Mouse (Mus musculus): ENCODE data around the gene 6030468B19Rik. TPM values are rescaled to one million over a fixed set of nuclear protein-coding genes. Genes with fewer than 3 reads are reported as not detected.
A peak's percentile ranks its signal among the peaks of the same experiment; 100 is the strongest.

Gene 6030468B19Rik
- polyA plus RNA-seq, 1 experiment from 2014 or later, result not detected

GRCm38 (mm10) chr11:117848985-117849671 is 51.7 kb downstream of the 6030468B19Rik start, which contains the start of gene Birc5:
TSS of gene Birc5 (plus strand) at chr11:117849251.
- WGBS, result 0% methylated on average over 49 of the region's 51 CpGs
- Histone ChIP-seq H3K9me3 (ENCODE audit: control insufficient read depth, low read length) (no peaks in the 10 kb centered on the region), H3K36me3 (ENCODE audit: control insufficient read depth, insufficient read depth) (no peaks in the 10 kb centered on the region), H3K9ac (replicated peaks; ENCODE audit: low read depth, low read length) (peak within 1 kb of the TSS; percentile 96), H3K4me1 (replicated peaks; ENCODE audit: control insufficient read depth, insufficient read depth, low read length) (peaks cover 22% of the 10 kb centered on the region), H3K27ac (ENCODE audit: low read length) (peak within 1 kb of the TSS; percentile 99), H3K4me2 (ENCODE audit: low read length) (peak within 1 kb of the TSS; percentile 79), H3K4me3 (replicated peaks; ENCODE audit: low read length) (peak within 1 kb of the TSS; percentile 80), H3K27me3 (replicated peaks; ENCODE audit: control insufficient read depth, insufficient read depth, low read length) (no peaks in the 10 kb centered on the region)
- peak; percentile 95 for ATAC-seq

- H3K4me2 ChIP-seq (ENCODE audit: low read length), result no peak overlapping the region
- H3K9ac ChIP-seq (replicated peaks; ENCODE audit: low read depth, low read length), result no peak overlapping the region
- H3K4me3 ChIP-seq (replicated peaks; ENCODE audit: low read length), result no peak overlapping the region
- H3K4me1 ChIP-seq (replicated peaks; ENCODE audit: control insufficient read depth, insufficient read depth, low read length), result peaks cover 21% of the 10 kb centered on the region
- H3K27me3 ChIP-seq (replicated peaks; ENCODE audit: control insufficient read depth, insufficient read depth, low read length), result no peaks in the 10 kb centered on the region
- 95% methylated on average over 3 of the region's 3 CpGs for WGBS
- no peaks in the 10 kb centered on the region for H3K36me3 ChIP-seq (ENCODE audit: control insufficient read depth, insufficient read depth)
- H3K27ac ChIP-seq (ENCODE audit: low read length), result no peak overlapping the region
- H3K9me3 ChIP-seq (ENCODE audit: control insufficient read depth, low read length), result no peaks in the 10 kb centered on the region
- no peak for ATAC-seq
These were observed 55.4 kb downstream of the 6030468B19Rik start for GRCm38 (mm10) chr11:117852875-117853274.

DNA sequence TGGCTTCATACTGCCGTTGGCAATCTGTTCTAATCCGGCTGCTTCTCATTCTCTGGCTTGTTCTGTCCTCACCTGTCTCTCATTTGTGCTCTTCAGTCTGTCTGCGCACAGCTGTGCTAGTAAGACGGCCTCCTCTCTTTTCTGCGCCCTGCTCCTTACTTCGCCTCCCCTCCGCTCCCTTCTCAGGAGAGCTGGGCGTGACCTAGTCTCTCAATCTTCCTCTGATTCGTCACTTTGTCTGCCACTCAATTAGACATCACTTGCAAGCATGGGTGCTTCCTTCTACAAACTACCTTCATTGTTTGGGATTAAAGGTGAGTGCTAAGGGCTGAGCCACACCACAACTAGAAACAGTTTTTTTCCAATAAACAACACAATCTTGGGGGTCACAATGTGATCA is 56.8 kb downstream of the 6030468B19Rik start:
- no peak overlapping the region for H3K4me3 ChIP-seq (replicated peaks; ENCODE audit: low read length)
- H3K9ac ChIP-seq (replicated peaks; ENCODE audit: low read depth, low read length), result no peak overlapping the region
- WGBS, result 90% methylated on average over 9 of the region's 9 CpGs
- no peaks in the 10 kb centered on the region for H3K9me3 ChIP-seq (ENCODE audit: control insufficient read depth, low read length)
- no peak overlapping the region for H3K4me2 ChIP-seq (ENCODE audit: low read length)
- H3K27ac ChIP-seq (ENCODE audit: low read length), result no peak overlapping the region
- no peak for ATAC-seq
- no peaks in the 10 kb centered on the region for H3K36me3 ChIP-seq (ENCODE audit: control insufficient read depth, insufficient read depth)
- H3K4me1 ChIP-seq (replicated peaks; ENCODE audit: control insufficient read depth, insufficient read depth, low read length), result peaks cover 14% of the 10 kb centered on the region
- no peaks in the 10 kb centered on the region for H3K27me3 ChIP-seq (replicated peaks; ENCODE audit: control insufficient read depth, insufficient read depth, low read length)

DNA sequence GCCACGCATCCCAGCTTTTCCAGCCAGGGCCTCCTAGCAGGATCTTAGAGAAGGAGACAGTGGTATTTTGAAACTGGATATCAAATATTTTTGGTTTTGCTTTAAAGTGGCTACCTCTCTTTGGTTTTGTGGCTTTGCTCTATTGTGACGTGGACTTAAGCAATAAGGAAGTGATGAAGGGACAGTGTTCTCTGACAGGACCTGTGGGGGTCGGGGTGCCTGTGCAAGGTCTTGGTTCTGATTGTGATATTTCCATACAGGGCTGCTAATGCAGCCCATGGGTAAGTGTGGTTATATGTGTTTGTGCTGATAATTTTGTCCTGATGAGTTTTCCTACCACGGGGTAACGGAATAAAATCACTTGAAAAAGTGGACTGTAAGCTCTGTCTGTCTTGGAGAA is 57.9 kb downstream of the 6030468B19Rik start:
- 95% methylated on average over 5 of the region's 5 CpGs for WGBS
- ATAC-seq, result no peak
- no peaks in the 10 kb centered on the region for H3K36me3 ChIP-seq (ENCODE audit: control insufficient read depth, insufficient read depth)
- H3K27me3 ChIP-seq (replicated peaks; ENCODE audit: control insufficient read depth, insufficient read depth, low read length), result peaks cover 7% of the 10 kb centered on the region
- H3K9ac ChIP-seq (replicated peaks; ENCODE audit: low read depth, low read length), result no peak overlapping the region
- H3K4me3 ChIP-seq (replicated peaks; ENCODE audit: low read length), result no peak overlapping the region
- no peak overlapping the region for H3K27ac ChIP-seq (ENCODE audit: low read length)
- no peak overlapping the region for H3K4me2 ChIP-seq (ENCODE audit: low read length)
- H3K9me3 ChIP-seq (ENCODE audit: control insufficient read depth, low read length), result no peaks in the 10 kb centered on the region
- peaks cover 3% of the 10 kb centered on the region for H3K4me1 ChIP-seq (replicated peaks; ENCODE audit: control insufficient read depth, insufficient read depth, low read length)

- Histone ChIP-seq H3K36me3 (ENCODE audit: control insufficient read depth, insufficient read depth) (no peaks in the 10 kb centered on the region), H3K9ac (replicated peaks; ENCODE audit: low read depth, low read length) (no peak overlapping the region), H3K4me1 (replicated peaks; ENCODE audit: control insufficient read depth, insufficient read depth, low read length) (peaks cover 4% of the 10 kb centered on the region; the same call in 1 of the 2 replicates), H3K4me2 (ENCODE audit: low read length) (no peak overlapping the region), H3K9me3 (ENCODE audit: control insufficient read depth, low read length) (no peaks in the 10 kb centered on the region), H3K27ac (ENCODE audit: low read length) (no peak overlapping the region), H3K27me3 (replicated peaks; ENCODE audit: control insufficient read depth, insufficient read depth, low read length) (peaks cover 13% of the 10 kb centered on the region), H3K4me3 (replicated peaks; ENCODE audit: low read length) (no peak overlapping the region)
- no peak for ATAC-seq
- 81% methylated on average over 1 of the region's 1 CpGs for WGBS
These were observed 58.5 kb downstream of the 6030468B19Rik start for GRCm38 (mm10) chr11:117855975-117856374.

Other genes with a start within 250 kb of the 6030468B19Rik start
- gene Tnrc6c, start 143.4 kb upstream of the 6030468B19Rik start, polyA plus RNA-seq (2015; fragmentation: Nextera tagmentation; extraction: Ambion mirVana), result 28.0 and 29.7 TPM in 2 replicates
- gene Tmc8, start 15.6 kb upstream of the 6030468B19Rik start, polyA plus RNA-seq (2015; fragmentation: Nextera tagmentation; extraction: Ambion mirVana), result 0.78 and 0.99 TPM in 2 replicates
- 2.7 and 3.3 TPM in 2 replicates for gene Tmc6, start 15.5 kb upstream of the 6030468B19Rik start, polyA plus RNA-seq (2015; fragmentation: Nextera tagmentation; extraction: Ambion mirVana)
- gene Gm20708, start 12.0 kb downstream of the 6030468B19Rik start, polyA plus RNA-seq (2015; fragmentation: Nextera tagmentation; extraction: Ambion mirVana), result 0.19 and 0.90 TPM in 2 replicates
- 13.1 and 14.4 TPM in 2 replicates for gene Syngr2, start 12.0 kb downstream of the 6030468B19Rik start, polyA plus RNA-seq (2015; fragmentation: Nextera tagmentation; extraction: Ambion mirVana)
- 5.2 and 7.1 TPM in 2 replicates for gene Afmid, start 28.3 kb downstream of the 6030468B19Rik start, polyA plus RNA-seq (2015; fragmentation: Nextera tagmentation; extraction: Ambion mirVana)
- 37.5 and 39.7 TPM in 2 replicates for gene Tk1, start 28.4 kb downstream of the 6030468B19Rik start, polyA plus RNA-seq (2015; fragmentation: Nextera tagmentation; extraction: Ambion mirVana)
- 72.6 and 82.9 TPM in 2 replicates for gene Birc5, start 51.6 kb downstream of the 6030468B19Rik start, polyA plus RNA-seq (2015; fragmentation: Nextera tagmentation; extraction: Ambion mirVana)
- gene Tmem235, start 63.1 kb downstream of the 6030468B19Rik start, polyA plus RNA-seq (2015; fragmentation: Nextera tagmentation; extraction: Ambion mirVana), result not detected in 2 replicates
- gene Tha1, start 75.8 kb downstream of the 6030468B19Rik start, polyA plus RNA-seq (2015; fragmentation: Nextera tagmentation; extraction: Ambion mirVana), result 3.7 and 5.4 TPM in 2 replicates
- gene Socs3, start 172.4 kb downstream of the 6030468B19Rik start, polyA plus RNA-seq (2015; fragmentation: Nextera tagmentation; extraction: Ambion mirVana), result 11.7 and 13.7 TPM in 2 replicates
- gene Pgs1, start 188.6 kb downstream of the 6030468B19Rik start, polyA plus RNA-seq (2015; fragmentation: Nextera tagmentation; extraction: Ambion mirVana), result 56.9 and 58.1 TPM in 2 replicates

Data from forebrain, embryonic 16.5 days (tissue).